In the genomic region with DNA sequence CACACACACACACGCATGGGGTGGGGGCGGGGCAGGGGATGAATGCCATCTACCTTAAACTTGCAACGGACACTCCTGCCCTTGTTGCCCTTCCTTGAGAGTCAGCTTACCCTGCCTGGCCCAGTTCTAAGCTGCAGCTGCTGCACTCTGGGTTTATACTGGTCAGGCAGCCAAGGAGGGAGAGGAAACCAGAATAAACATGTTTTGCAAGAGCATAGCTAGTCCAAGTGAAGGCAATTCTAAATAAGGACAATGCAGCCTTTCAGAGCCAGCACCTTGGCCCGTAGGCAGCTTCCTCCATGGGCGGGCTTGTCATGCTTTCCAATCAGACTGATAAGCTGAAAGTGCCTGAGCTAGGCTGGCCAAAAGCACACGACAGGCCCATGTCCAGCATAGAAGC, we compare ENCODE assay signal across 8 mouse cellular contexts.
DNase-seq lines count a peak whose midpoint lies in the region.

No protein-coding gene starts in this region.

- peak; percentile 4 to 18 for DNase-seq in cerebellum, postnatal 10 days
- DNase-seq in cerebellum, adult 11-12 months: no peak
- peak; percentile 88 for DNase-seq in gonadal fat pad, adult 2 months (ENCODE audit: low read depth)
- peak; percentile 19 to 40 for DNase-seq in kidney, adult 8-10 months
- peak; percentile 51 for DNase-seq in ovary, postnatal 36 days (ENCODE audit: low spot score)
- no peak for DNase-seq in thymus, postnatal 25 days
- no peak for DNase-seq in left cerebral cortex, adult 9 months (ENCODE audit: low spot score in 2 of 2)
- DNase-seq in spleen, postnatal 4 days (ENCODE audit: low spot score in 2 of 2): no peak

Comparison
In these comparisons a context has a peak if more than half of its experiments do, and no peak if none do; other contexts are left out.
1. DNase-seq: peak in cerebellum, postnatal 10 days (2 of 2), gonadal fat pad, adult 2 months (single experiment), kidney, adult 8-10 months (2 of 2) and ovary, postnatal 36 days (single experiment); none in cerebellum, adult 11-12 months (single experiment), thymus, postnatal 25 days (single experiment), left cerebral cortex, adult 9 months (0 of 2) and spleen, postnatal 4 days (0 of 2).